Mouse (Mus musculus) left cerebral cortex, adult 18-20 months (tissue): ENCODE measurements around the gene Nmur1. TPM values are rescaled to one million over a fixed set of nuclear protein-coding genes. Genes with fewer than 3 reads are reported as not detected.
A peak's percentile ranks its signal among the peaks of the same experiment; 100 is the strongest.

Source experiments
- DNase-seq, 2 experiments: peaks; one replicate each; pipeline ENCODE4 v3.0.0; 2021 to 2022; ENCODE audit warnings: low spot score in 2 of 2, mixed read lengths in 1 of 2
- total RNA-seq, 2 experiments: library from RNA; stranded (reverse); gene quantifications; 2 replicates each; pipeline ENCODE4 v1.2.3; 2021

The Nmur1 gene
- total RNA-seq, 2 experiments from 2014 or later: not detected

- no peak for DNase-seq
Observed at GRCm38 (mm10) chr1:86409476-86409875, 16.6 kb downstream of the Nmur1 start.

DNA sequence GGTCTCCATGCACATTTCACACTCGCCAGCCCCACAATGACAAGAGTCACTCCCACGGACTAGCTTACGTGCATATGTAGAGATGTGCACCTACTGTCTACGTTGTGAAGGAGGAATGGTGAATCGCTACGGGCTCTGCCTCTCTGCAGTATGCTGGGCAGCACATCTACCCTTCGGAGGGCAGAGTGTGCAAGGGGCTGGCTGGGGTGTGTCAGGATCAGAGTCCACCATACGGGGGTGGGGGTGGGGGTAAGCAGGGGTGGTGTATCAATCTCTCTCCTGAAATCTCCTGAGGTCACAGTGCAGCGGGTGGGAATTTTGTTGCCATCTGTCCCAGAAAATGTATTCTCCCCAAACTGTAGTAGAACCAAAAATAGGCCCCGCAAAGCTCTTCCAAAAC lies 17.5 kb downstream of the Nmur1 start:
- no peak for DNase-seq

GRCm38 (mm10) chr1:86406914-86407313 lies 19.1 kb downstream of the Nmur1 start:
- DNase-seq: no peak

DNA sequence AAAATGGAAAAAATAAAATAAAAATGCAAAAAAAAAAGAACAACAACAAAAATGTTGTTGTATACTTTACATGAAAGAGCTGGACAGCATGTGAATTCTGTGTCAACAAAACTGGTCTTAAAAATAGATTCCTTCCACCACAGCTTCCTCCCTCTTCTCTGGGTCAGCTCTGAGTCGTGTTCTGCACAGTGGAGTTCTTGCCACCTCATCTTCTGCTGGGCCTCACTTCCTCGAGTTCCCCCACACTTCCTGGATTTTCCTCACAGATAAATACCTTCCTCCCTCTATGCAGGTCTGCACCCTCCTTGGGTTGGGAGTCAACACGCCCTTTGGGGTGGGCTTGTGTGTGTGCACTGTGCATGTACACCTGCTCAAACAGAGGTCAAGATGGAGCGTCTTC lies 19.7 kb downstream of the Nmur1 start:
- DNase-seq: no peak

GRCm38 (mm10) chr1:86404834-86405233 lies 21.2 kb downstream of the Nmur1 start:
- no peak for DNase-seq

DNA sequence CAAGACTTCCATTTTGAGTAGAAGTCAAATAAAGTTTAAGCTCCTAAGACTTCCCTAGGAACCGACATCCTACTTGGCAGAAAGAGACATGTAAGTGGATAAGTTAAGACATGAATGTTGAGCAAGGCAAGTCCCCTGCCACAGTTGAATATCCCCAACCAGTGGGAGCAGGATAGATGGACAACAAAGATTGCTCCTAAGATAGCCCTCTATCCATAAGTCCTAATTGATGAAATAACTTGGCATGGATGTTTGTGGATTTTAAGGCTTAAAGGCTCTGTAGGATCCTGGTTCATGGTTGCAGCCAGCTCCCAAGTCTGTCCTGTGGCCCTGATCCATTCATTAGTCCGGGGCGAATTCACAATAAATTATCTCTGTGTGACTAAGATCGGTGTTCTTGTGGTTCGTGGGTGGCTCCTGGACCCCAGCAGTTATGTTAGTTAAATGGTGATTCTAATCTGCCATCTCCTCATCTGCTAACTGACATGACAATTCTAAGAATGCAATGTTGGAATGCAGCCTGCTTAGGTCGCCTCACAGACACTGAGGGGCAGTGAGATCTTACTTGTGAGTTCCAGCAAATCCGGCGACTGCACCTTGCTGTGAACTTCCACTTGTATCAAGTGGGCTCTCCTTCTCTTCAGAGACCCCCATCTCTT lies 25.8 kb downstream of the Nmur1 start:
- no peak for DNase-seq

- no peak for DNase-seq
Observed at GRCm38 (mm10) chr1:86399322-86399721, 26.7 kb downstream of the Nmur1 start.

DNA sequence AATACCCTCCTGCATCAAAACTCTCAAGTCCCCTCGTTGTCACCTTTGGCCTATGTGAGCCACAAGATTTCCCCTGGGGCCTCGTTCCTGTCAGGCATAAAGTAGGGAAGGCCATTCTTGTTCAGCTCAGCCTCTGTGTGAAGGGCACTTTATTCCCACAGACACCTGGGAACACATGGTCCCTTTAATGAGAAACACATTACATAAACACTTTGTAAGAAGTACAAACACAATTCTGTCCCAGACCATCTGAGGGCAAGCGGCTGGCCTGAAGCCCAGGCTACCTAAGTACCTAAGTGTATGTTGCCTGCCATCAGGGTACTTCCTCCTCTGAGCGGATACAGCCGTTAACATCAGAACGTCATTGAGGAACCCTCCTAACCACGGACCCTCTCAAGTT lies 27.8 kb downstream of the Nmur1 start:
- DNase-seq: no peak

GRCm38 (mm10) chr1:86397621-86398020 lies 28.4 kb downstream of the Nmur1 start:
- no peak for DNase-seq

GRCm38 (mm10) chr1:86395897-86396296 lies 30.1 kb downstream of the Nmur1 start:
- no peak for DNase-seq

DNA sequence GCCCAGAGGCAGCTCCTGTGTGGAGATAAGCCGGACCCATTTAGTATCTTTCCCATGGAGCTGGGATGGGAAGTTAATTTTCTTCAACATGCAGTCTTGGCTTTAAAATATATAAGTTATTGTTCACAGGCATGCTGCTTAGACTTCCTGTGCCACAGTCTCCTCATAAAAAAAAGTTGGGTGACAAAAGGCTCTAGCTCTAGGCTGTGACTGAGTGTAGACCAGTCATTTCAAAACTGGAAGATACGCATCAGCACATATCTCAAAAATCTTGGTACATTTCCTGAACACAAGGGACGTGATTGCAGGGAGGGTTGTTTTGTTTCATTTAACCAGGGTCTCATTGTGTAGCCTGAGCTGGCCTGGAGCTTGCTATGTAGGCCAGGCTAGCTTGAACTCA lies 31.8 kb downstream of the Nmur1 start:
- no peak for DNase-seq

DNA sequence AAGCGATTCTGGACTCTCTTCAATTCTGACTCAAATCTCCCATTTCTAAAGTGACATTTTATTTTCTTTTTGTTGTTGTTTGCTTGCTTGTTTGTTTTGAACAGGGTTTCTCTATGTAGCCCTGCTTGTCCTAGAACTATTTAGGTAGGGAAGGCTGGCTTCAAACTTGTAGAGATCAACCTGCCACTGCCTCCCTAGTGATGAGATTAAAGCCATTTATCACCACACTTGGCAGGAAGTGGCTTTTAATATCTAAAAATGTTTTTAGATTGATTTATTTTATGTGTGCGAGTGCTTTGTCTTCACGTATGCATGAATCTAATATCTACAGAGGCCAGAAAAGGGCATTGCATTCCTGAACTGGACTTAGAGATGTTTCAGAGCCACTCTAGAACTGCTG lies 32.8 kb downstream of the Nmur1 start:
- no peak for DNase-seq

- DNase-seq: no peak
Observed at GRCm38 (mm10) chr1:86391425-86391824, 34.6 kb downstream of the Nmur1 start.

DNA sequence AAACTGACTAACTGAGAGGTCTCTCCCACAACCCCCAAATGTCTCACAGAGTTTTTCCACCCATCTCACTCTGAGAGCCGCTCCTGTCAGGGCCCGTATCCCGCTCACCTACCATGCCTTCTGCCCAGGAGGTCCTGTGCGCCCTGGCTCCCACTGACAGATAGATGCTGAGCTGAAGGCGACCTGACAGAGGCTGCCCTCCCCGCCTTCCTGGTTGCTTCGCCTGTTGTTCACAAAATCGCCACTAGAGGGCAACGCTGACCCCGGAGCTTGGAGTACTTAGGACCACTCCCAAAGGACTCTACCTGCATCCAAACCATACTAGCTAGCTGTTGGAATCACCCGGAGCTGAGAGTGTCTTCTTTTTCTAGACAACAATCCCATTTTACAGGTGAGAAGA lies 36.8 kb downstream of the Nmur1 start:
- DNase-seq: peak; percentile 56 to 82

DNA sequence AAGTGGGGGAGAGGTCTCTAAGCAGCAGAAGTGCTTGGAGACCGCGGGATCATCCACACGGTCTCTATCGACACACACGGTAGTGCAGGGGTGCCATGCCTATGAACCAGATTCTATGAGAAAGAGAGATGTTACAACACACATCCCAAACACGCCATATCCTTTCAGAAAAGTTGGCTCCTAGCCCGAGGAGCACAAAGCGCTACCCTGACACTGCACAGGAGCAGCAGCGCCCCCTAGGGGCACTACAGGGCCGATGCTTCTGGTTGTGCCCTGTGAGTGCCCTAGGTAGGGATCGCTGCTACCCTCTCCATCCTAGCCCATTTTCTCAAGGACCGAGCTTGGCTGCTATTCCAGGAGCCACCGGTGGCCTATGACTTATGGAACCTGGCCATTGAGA lies 45.0 kb downstream of the Nmur1 start:
- DNase-seq: peak; percentile 40 to 47

- DNase-seq: no peak
Observed at GRCm38 (mm10) chr1:86379161-86379569, 46.9 kb downstream of the Nmur1 start.

DNA sequence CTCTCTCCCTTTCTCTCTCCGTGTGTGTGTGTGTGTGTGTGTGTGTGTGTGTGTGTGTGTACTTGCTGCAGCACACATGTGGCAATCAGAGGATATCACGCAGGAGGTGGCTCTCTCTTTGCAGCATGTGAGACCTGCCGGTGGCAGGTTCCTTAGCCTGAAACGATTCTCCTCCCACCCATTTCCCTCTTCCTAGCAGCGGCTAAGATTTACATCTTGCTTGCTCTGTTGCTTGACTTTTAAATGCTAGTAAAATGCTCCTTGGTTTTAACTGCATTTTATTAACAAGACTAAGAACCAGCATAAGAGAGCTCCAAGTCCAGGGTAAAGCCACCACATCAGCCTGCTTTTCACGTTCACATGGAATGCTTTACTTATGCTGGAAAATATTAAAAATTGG lies 47.4 kb downstream of the Nmur1 start:
- no peak for DNase-seq

DNA sequence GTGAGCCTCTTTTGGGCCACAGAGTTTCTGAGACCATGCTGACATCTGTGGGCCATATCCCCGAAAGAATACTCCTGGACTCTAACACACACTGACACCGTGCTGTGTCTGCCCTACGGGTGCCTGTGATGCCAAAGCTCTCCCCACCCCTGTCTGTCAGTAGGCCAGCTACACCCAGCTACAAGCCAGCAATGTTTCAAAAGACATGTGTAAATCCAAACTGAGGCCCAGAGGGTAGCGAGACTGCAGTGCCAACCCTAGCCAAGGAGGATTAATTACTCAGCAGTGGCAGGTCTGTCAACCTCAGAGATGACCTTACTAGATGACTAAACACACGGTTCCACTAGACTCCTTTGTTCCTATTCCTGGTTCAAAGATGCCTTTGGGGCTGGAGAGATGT lies 49.7 kb downstream of the Nmur1 start:
- DNase-seq: no peak

GRCm38 (mm10) chr1:86371997-86372396 lies 54.0 kb downstream of the Nmur1 start:
- peak; percentile 31 to 49 for DNase-seq

DNA sequence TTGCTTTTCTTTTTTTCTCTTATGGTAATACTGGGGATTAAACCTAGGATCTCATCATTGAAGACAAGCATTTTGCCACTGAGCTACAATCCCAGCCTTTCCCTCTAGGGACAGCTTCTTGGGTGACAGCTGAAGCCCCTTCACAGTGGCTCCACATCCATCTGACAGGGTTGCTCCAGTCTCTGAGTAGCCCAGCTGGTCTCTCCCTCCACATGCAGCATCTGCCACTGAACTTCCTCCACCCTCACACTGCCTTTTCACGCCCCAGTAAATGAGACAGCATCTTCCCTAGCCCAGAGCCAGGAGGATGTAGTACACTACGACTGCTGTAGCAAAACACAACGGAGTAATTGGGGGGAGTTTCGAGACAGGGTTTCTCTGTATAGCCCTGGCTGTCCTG lies 57.9 kb downstream of the Nmur1 start:
- DNase-seq: no peak

GRCm38 (mm10) chr1:86363671-86364070 lies 62.4 kb downstream of the Nmur1 start:
- DNase-seq: no peak

DNA sequence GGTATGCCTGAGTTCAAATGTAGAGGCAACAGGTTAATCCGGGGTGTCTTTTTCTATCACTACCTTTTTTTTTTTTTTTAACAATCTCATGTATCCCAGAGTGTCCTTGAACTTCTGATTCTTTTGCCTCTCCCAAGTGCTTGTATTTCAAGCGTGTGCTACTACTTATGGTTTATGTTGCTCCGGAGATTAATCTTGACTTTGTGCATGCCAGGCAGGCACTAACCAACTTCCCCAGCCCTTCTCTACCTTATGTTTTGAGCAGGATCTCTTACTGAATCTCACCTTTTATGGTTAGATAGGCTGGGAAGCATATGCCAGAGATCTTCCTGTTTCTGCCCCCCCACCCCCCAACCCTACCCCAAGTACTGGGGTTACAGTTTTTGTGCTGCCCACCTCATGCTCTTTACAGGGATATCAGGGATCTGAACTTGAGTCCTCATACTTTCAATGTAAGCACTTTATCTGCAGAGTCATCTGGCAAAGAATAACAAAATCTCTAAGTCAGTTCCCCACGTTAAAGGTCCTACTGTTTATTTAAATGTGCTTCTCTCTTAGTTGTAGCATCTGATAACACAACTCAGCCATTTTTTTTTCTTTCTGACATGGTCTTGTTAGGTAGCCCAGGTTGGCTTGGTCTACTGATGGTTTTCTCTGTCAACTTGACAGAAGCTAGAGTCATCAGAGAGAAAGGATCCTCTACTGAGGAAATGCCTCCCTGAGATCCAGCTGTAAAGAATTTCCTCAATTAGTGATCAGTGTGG lies 64.0 kb downstream of the Nmur1 start:
- no peak for DNase-seq

- DNase-seq: no peak
Observed at GRCm38 (mm10) chr1:86360441-86360840, 65.6 kb downstream of the Nmur1 start.
